Mouse (Mus musculus) hindbrain, embryonic 11.5 days (tissue): ENCODE measurements around the gene Cacng4. TPM values are rescaled to one million over a fixed set of nuclear protein-coding genes. Genes with fewer than 3 reads are reported as not detected.

Experiments used
- ATAC-seq: fragments of 200-750 bp; cut with Nextera tagmentation; 2 replicates; pipeline ENCODE4 v1.8.0; 2017; ENCODE audit warnings: mild to moderate bottlenecking, moderate TSS enrichment, moderate library complexity; ENCODE audit not compliant: low FRiP score
- DNase-seq: peaks from one replicate; pipeline ENCODE4 v3.0.0-alpha.2; 2015; ENCODE audit warnings: low spot score
- H3K27ac ChIP-seq: fragments of 300-500 bp; sonication (generic); 2 replicates; pipeline ENCODE4 v1.5.1; 2014; ENCODE audit warnings: mild to moderate bottlenecking, low read depth, low read length
- H3K27me3 ChIP-seq: fragments of 300-500 bp; sonication (generic); 2 replicates; pipeline ENCODE4 v1.6.1; 2014; ENCODE audit warnings: mild to moderate bottlenecking, low read length, moderate library complexity, mixed read lengths; ENCODE audit not compliant: control insufficient read depth, insufficient read depth
- H3K36me3 ChIP-seq: fragments of 300-500 bp; sonication (generic); 2 replicates; pipeline ENCODE4 v1.6.1; 2014; ENCODE audit warnings: mild to moderate bottlenecking, low read length, moderate library complexity, mixed read lengths; ENCODE audit not compliant: control insufficient read depth, insufficient read depth
- H3K4me1 ChIP-seq: fragments of 300-500 bp; sonication (generic); replicated peaks from 2 replicates; pipeline ENCODE4 v1.6.1; 2014; ENCODE audit warnings: low read length, mixed read lengths; ENCODE audit not compliant: control insufficient read depth, insufficient read depth
- H3K4me2 ChIP-seq: fragments of 300-500 bp; sonication (generic); replicated peaks from 2 replicates; pipeline ENCODE4 v1.6.1; 2014; ENCODE audit warnings: mild to moderate bottlenecking, low read depth, low read length
- H3K4me3 ChIP-seq: fragments of 300-500 bp; sonication (generic); 2 replicates; pipeline ENCODE4 v1.5.1; 2014; ENCODE audit warnings: low read depth, low read length
- H3K9ac ChIP-seq: fragments of 300-500 bp; sonication (generic); 2 replicates; pipeline ENCODE4 v1.6.1; 2014; ENCODE audit warnings: low read depth, low read length
- H3K9me3 ChIP-seq: fragments of 300-500 bp; sonication (generic); 2 replicates; pipeline ENCODE4 v1.6.1; 2016; ENCODE audit warnings: low read length; ENCODE audit not compliant: control insufficient read depth
- WGBS: fragments of 180-500 bp; shearing (Covaris S2); extraction: QIAGEN DNeasy Blood & Tissue Kit; methylation state at CpG from one replicate; pipeline ENCODE4 v1.1.7; 2014; 5-methylcytosine and 5-hydroxymethylcytosine counted together
- polyA plus RNA-seq: library from polyadenylated mRNA; unstranded; fragments of >200 nt; fragmentation: Nextera tagmentation; extraction: Ambion mirVana; gene quantifications from 2 replicates; pipeline ENCODE4 v1.2.1, GENCODE M21; 2014

Cacng4 gene
- polyA plus RNA-seq, 1 experiment from 2014 or later, result 30.7 TPM

DNA sequence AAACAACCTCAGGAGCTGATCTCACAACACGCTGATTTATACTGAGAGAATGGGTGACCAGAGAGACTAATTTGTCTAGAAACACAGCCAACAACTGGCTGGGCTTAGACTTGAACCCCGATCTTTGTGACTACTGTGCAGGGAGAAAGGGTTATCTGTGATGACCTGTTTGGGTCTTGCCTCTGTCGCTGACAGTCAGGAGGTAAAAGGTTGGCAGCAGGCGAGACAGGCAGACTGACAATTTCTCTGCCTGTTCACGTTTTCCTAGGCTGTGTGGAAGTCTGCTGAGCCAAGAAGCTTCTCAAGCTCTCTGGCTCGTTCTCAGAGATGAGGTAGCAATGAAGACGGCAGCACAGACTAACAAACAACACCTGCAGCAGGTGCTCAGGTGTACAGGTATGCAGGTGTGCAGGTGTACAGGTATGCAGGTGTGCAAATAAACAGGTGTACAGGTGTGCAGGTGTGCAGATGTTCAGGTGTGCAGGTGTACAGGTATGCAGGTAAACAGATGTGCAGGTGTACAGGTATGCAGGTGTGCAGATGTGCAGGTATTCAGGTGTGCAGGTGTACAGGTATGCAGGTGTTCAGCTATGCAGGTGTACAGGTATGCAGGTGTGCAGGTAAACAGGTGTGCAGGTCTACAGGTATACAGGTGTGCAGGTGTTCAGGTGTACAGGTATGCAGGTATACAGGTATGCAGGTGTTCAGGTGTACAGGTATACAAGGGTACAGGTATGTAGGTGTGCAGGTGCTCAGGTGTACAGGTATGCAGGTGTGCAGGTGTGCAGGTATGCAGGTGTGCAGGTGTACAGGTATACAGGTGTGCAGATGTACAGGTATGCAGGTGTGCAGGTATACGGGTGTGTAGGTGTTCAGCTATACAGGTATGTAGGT is 10.2 kb downstream of the Cacng4 start:
- Histone ChIP-seq H3K9ac (no peak overlapping the region), H3K4me3 (no peak overlapping the region), H3K27ac (no peak overlapping the region), H3K27me3 (no peaks in the 10 kb centered on the region), H3K4me2 (no peak overlapping the region), H3K9me3 (no peaks in the 10 kb centered on the region), H3K4me1 (0 out of 2 replicates have a peak, but pooled peaks cover 5% of the 10 kb centered on the region), H3K36me3 (no peaks in the 10 kb centered on the region)
- no peak for ATAC-seq
- DNase-seq, result peak; percentile 55
- WGBS, result 91% methylated on average over 7 of the region's 8 CpGs

DNA sequence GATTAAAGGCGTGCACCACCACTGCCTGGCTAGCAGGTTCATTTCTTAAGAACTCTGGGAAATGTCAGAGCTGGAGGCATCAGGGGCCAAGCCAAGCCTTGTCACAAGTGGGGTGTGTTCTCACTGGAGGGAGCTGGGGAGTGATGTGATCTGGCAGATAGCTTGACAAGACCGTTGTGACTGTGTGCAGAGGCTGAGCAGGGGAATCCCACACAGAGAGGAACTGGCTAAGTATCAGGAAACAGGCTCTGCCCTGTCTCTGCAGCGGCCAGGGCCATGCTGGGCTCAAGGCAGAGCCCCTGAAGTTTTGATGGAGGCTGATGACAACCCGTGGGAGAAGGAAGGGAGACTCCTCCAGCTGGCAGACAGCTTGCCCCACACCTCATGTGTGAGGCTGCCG is 11.8 kb downstream of the Cacng4 start:
- no peak overlapping the region for H3K9ac ChIP-seq
- no peak overlapping the region for H3K4me2 ChIP-seq
- H3K27me3 ChIP-seq, result no peaks in the 10 kb centered on the region
- no peaks in the 10 kb centered on the region for H3K9me3 ChIP-seq
- WGBS, result 76% methylated on average over 5 of the region's 5 CpGs
- H3K36me3 ChIP-seq, result no peaks in the 10 kb centered on the region
- H3K27ac ChIP-seq, result no peak overlapping the region
- 0 out of 2 replicates have a peak, but pooled peaks cover 12% of the 10 kb centered on the region for H3K4me1 ChIP-seq
- ATAC-seq (no peak), DNase-seq (no peak)
- no peak overlapping the region for H3K4me3 ChIP-seq

- peak; percentile 78 for ATAC-seq
- Histone ChIP-seq H3K4me2 (no peak overlapping the region), H3K36me3 (no peaks in the 10 kb centered on the region), H3K4me1 (peaks cover 12% of the 10 kb centered on the region; the same call in 1 of the 2 replicates), H3K27ac (peak overlapping the region; percentile 3), H3K27me3 (no peaks in the 10 kb centered on the region), H3K4me3 (no peak overlapping the region), H3K9me3 (no peaks in the 10 kb centered on the region), H3K9ac (no peak overlapping the region)
- DNase-seq, result peak; percentile 47
- 37% methylated on average over 9 of the region's 9 CpGs for WGBS
Observed at GRCm38 (mm10) chr11:107778859-107779258, 15.5 kb downstream of the Cacng4 start.

DNA sequence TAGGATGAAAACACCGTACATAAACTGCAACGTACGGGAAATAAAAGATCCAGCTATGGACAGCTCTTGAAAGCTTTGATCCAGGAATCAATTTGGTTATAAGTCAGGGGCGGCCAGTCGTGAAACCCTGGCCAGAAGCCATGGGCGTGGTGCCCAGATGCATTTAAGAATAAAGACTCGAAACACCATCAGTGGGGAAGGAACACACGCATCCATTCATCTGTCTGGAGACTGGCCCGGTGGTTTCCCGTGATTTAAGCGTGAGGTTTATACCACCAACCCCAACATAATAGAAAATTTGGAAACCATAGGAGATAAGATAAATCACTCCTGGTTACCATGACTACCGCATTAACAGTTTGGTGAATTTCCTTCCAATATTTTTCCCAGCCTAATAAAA is 16.9 kb downstream of the Cacng4 start:
- WGBS, result 66% methylated on average over 12 of the region's 12 CpGs
- H3K4me2 ChIP-seq, result no peak overlapping the region

DNA sequence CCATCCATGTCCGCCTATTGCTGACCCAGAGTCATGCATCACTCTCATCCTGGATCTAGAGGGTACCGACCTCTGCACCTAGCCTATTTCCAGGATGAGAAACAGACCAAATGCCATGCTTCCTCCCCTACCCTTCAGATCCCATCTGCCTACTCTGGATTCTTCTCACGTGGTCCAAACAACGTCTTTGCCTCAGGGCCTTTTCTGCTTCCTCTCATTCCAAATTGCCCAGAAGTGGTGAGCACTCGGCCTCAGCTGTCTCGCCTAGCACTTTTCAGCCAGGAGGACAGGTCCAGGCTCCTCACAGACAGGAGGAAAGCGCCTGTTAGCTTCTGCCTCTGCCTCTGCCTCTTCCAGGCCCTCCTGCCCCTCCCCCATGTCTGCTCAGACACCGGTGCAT is 21.0 kb downstream of the Cacng4 start:
- peak; percentile 19 for DNase-seq
- no peaks in the 10 kb centered on the region for H3K36me3 ChIP-seq
- no peak overlapping the region for H3K27ac ChIP-seq
- 57% methylated on average over 8 of the region's 8 CpGs for WGBS
- no peaks in the 10 kb centered on the region for H3K27me3 ChIP-seq
- peaks cover 2% of the 10 kb centered on the region; the same call in 1 of the 2 replicates for H3K4me1 ChIP-seq
- H3K4me3 ChIP-seq, result no peak overlapping the region
- no peak overlapping the region for H3K4me2 ChIP-seq
- H3K9ac ChIP-seq, result no peak overlapping the region
- ATAC-seq, result no peak
- no peaks in the 10 kb centered on the region for H3K9me3 ChIP-seq

More for the DNA sequence above, 16.9 kb downstream of the Cacng4 start:
- H3K27me3 ChIP-seq, result no peaks in the 10 kb centered on the region
- peaks cover 12% of the 10 kb centered on the region; the same call in 1 of the 2 replicates for H3K4me1 ChIP-seq
- ATAC-seq, result no peak
- no peak overlapping the region for H3K27ac ChIP-seq
- no peaks in the 10 kb centered on the region for H3K36me3 ChIP-seq
- no peak overlapping the region for H3K4me3 ChIP-seq
- no peak for DNase-seq
- no peaks in the 10 kb centered on the region for H3K9me3 ChIP-seq
- no peak overlapping the region for H3K9ac ChIP-seq

DNA sequence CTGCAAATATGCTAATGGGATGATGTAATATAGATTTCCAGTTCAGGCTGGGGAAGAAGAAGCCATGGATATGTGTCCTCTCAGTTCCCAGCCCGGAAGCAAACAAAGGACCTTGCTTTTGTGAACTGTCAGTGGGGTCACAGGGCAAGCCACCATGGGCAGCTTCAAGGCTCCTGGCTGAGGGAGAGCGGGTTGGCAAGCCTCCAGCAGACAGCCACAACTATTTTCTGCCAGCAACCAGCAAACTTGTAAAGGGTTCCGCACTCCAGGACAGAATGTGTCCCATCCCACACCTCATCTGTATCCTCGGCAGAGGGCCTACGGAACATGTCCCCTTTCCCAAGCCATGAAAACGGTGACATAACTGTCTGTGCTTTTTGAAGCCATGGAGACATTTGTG is 22.4 kb downstream of the Cacng4 start:
- no peak overlapping the region for H3K4me3 ChIP-seq
- ATAC-seq (no peak), DNase-seq (no peak)
- no peaks in the 10 kb centered on the region for H3K9me3 ChIP-seq
- H3K36me3 ChIP-seq, result no peaks in the 10 kb centered on the region
- H3K4me2 ChIP-seq, result no peak overlapping the region
- no peaks in the 10 kb centered on the region for H3K27me3 ChIP-seq
- 76% methylated on average over 6 of the region's 6 CpGs for WGBS
- H3K4me1 ChIP-seq, result peaks cover 5% of the 10 kb centered on the region; the same call in 1 of the 2 replicates
- H3K9ac ChIP-seq, result no peak overlapping the region
- no peak overlapping the region for H3K27ac ChIP-seq

DNA sequence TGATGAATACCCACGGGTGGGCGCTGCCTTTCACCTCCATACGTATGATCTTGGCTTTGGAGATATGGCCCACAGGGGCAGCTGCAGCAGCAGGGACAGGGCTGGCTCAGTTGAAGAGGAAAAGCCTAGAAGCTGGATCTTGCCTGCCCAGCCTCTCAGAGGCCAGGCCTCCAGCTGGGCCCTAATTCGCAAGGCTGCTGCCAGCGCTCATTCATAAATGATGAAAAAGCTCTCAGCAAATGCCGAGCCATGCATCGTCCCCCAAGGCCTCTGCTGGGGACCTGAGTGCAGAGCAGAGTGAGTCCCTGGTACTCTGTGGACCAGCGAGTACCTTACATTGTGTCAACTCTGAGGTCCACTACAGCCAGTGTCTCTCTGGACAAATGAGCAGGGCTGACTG is 26.0 kb downstream of the Cacng4 start:
- no peak overlapping the region for H3K9ac ChIP-seq
- WGBS, result 58% methylated on average over 8 of the region's 8 CpGs
- H3K36me3 ChIP-seq, result no peaks in the 10 kb centered on the region
- DNase-seq (no peak), ATAC-seq (peak; percentile 39; the same call in 1 of the 2 replicates)
- H3K27ac ChIP-seq, result no peak overlapping the region
- H3K9me3 ChIP-seq, result no peaks in the 10 kb centered on the region
- H3K27me3 ChIP-seq, result no peaks in the 10 kb centered on the region
- no peak overlapping the region for H3K4me2 ChIP-seq
- no peak overlapping the region for H3K4me3 ChIP-seq
- 0 out of 2 replicates have a peak, but pooled peaks cover 7% of the 10 kb centered on the region for H3K4me1 ChIP-seq

GRCm38 (mm10) chr11:107766932-107767331 is 27.4 kb downstream of the Cacng4 start:
- Histone ChIP-seq H3K27ac (no peak overlapping the region), H3K27me3 (no peaks in the 10 kb centered on the region), H3K36me3 (no peaks in the 10 kb centered on the region), H3K9ac (no peak overlapping the region), H3K4me3 (no peak overlapping the region), H3K9me3 (no peaks in the 10 kb centered on the region), H3K4me2 (no peak overlapping the region), H3K4me1 (peaks cover 16% of the 10 kb centered on the region)
- 71% methylated on average over 12 of the region's 12 CpGs for WGBS
- DNase-seq (no peak), ATAC-seq (no peak)
